Mouse (Mus musculus) lung, postnatal 25 days (tissue): ENCODE measurements around the gene Slc36a2.
"Not testable (repeated sequence)": the region's sequence is repeated elsewhere in the genome, so short reads cannot be mapped to it uniquely, and the experiment has no call there.

Experiments used
- DNase-seq: peaks from one replicate; pipeline ENCODE4 v3.0.0; 2022; ENCODE audit warnings: low spot score

Gene Slc36a2

GRCm38 (mm10) chr11:55131077-55131742 lies 53.7 kb downstream of the Slc36a2 start:
- peak; percentile 41 for DNase-seq

GRCm38 (mm10) chr11:55128411-55128810 lies 56.5 kb downstream of the Slc36a2 start:
- DNase-seq = no peak

DNA sequence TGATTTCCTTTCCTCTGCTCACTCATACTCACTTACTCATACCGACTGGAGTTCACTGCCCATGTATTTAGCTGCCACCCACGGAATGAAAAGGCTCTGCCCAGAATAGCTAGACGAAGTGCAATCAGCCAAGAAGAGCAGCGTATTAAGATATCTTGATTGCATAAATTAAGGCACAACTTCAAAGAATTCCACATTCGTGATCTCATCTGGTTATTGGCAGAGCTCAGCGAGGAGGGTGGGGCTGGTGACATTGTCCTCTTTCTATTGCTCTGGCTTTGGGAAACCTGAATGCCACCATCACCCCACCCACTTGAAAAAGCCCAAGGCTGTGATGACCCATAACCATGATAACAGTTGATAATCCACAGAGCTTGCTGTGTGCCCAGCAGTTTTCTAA lies 56.9 kb downstream of the Slc36a2 start:
- no peak for DNase-seq

DNA sequence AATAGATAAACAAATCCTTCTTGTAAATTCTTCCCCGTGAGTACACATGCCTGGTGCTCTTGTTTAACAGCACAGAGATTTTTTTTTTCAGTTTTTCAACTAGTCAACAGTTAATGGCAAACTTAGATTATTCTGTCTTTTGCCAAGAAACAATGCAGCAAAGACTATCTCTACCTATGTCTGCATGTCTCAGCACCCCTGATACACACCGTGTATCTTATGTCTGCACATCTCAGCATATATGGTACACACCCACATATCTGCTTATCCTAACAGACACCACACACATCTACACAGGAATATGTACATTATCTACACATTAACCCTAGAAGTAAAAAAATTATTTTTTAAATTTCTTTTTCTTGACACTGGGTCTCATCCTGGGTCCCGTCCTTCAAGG lies 58.2 kb downstream of the Slc36a2 start:
- no peak for DNase-seq

DNA sequence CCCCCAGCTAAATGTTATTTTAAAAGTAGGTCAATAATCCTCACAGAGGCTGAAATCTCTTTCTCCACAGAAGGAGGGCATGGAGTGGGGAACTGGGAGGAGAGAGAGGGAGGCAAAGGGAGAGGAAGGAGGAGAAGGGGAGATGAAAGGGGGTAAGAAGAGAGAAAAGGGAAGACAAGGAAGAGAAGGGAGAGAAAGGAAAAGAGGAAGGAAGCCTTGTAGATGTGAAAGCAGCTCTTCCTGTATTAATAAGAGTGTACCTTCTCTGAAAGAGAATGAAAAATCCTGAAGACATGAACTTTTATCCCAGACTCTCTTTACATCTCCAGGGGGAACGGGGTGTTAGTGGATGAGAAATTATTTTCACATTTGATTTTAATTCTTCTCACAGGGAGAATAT lies 63.4 kb downstream of the Slc36a2 start:
- DNase-seq = no peak

DNA sequence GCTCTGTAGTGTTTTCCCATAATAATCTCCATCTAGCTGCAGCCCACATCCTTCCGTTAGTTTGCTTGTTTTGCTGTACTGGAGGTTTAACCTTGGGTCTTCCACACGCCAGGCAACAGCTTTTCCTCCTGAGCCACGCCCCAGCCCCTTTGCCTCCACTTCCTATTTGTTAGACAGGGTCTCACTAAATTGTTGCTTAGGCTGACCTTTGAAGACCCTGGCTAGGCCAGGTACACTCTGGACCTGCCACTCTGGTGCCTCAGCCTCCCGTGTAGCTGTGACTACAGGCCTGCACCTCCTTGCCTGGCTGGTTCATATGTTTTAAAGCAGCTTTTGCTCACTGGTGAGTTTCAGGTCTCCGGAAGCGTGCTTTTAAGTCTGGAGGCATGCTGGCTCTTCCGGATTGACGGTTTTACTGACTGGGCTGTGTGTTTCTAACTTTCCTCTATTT lies 64.0 kb downstream of the Slc36a2 start:
- no peak for DNase-seq

DNA sequence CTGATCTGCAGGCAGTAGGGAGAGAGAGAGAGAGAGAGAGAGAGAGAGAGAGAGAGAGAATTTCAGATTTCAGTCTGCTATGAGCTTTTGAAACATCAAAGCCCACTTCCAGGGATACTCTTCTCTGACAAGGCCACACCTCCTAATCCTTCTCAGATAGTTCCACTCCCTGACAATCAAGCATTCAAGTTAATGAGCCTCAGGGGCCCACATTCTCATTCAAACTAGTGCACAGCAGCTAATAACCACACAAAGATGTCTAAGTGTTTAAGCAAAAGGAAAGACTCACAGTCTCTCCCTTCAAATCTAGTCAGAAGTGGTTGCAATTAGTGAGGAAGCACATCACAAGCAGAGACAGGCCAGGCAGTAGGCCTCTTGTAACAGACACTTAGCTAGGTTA lies 64.6 kb downstream of the Slc36a2 start:
- DNase-seq = no peak

DNA sequence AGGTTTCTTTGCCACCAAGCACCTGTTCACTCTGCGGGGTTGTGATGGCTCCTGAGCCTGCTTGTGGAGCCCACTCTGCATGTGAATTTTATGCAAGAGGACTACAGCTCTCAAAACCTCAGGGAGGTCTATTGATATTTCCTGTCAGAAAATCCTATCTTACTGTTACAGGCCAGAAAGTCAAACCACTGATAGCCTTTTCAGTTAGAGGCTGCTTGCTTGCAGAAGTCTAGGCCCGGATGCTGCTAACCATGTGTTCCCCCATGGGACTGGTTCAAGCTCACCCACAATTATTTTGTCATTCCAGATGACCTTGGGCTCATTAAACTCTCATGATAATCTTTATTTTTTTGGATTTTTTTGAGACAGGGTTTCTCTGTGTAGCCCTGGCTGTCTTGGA lies 67.8 kb downstream of the Slc36a2 start:
- DNase-seq = no peak

DNA sequence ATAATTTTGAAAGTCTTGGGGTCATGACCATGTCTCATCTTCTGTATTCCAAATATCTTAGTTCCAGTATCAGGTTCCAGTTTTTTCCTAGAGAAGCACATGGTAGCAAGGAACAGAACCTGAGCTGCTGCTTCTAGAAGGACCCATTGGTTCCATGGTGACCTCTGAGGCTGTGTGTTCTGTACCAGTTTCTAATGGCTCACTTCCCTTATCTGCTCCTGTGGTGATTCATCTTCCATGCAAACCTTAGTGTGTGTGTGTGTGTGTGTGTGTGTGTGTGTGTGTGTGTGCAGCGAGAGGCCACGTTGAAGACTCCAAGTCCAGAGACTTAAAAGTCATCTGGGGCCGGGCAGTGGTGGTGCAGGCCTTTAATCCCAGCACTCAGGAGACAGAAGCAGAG lies 68.9 kb downstream of the Slc36a2 start:
- no peak for DNase-seq

GRCm38 (mm10) chr11:55114291-55114690 lies 70.6 kb downstream of the Slc36a2 start:
- no peak for DNase-seq

DNA sequence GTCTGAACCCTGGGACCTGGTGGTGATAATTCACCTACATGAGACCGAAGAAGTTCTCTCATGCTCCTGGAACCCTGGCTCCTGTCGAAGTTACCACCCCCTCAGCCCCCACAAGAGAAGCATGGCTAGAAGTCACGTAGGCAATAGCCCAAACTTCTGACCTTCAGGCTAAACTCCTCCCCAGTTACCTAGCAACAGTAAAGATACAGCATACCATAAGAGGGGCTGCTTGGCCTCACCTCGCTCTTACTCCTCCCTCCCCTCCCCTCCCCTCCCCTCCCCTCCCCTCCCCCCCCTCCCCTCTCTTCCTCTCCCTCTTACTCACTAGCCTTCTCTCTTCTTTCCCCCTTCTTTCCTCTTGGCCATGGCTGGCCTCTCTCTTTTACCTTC lies 71.0 kb downstream of the Slc36a2 start:
- not testable (repeated sequence) for DNase-seq

DNA sequence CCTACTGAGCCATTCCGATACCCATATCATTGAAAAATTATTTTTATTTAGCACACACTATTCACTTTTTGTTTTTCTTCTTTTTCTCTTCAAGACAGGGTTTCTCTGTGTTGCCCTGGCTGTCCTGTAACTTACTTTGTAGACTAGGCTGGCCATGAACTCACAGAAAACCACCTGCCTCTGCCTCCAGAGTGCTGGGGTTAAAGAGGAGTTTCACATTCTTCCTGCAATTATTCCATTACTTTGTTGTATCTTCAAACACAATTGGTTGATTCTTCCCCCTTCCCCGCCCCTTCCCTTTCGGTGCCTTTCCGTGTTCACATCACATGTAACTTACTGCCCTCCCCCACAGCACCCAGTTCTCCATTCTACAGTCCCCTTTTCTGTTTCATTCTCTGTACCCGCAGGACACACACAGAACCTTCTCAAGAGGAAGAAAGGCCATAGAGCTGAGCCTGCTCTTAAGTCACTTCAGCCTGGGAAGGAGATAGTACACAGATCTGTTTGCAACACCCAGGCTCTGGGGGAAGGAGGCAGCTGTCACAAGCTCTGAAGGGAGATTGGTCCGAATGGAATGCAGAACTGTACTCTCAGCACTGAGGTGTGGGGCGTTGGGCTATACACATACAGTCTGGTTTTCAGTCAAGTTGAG lies 71.5 kb downstream of the Slc36a2 start:
- DNase-seq = peak; percentile 61

- no peak for DNase-seq
Measured at GRCm38 (mm10) chr11:55110566-55111169, 74.2 kb downstream of the Slc36a2 start.

DNA sequence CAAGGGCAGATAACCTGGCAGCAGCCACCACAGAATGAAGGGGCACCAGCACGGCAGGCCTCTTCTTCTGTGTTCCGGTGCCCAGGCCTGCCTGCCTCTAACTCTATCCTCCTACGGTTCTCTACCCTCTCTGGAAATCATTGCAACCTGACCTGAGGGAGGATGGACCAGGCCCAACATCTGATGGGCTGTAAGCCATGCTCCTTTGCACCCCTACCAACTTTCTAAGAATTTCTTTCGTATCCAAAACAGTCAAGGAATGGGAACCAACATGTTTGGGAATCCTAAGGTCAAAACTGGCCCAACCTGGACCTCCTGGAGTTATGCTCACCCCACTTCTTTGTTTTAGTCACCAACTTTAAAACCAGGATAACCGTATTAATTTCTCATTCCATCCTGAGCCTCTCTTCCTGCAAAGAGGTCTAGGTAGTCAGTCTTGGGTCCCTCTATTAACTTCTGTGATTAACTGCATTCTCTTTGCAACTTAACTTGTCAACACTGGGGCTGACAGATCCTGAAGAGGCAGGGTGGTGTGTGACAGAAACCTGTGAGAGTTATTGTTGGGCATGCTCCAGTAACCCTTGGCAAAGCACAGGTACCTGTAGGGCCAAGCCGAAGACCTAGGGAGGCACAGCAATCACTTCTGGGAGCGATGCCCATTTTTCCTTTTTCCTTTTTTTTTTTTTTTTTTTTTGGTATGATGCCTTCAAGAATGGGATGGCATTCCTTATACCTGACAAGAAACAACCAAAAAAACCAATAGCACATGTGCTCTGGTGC lies 75.2 kb downstream of the Slc36a2 start:
- DNase-seq = no peak
